Comparison of ENCODE assay signal across 16 mouse cellular contexts in the genomic region with DNA sequence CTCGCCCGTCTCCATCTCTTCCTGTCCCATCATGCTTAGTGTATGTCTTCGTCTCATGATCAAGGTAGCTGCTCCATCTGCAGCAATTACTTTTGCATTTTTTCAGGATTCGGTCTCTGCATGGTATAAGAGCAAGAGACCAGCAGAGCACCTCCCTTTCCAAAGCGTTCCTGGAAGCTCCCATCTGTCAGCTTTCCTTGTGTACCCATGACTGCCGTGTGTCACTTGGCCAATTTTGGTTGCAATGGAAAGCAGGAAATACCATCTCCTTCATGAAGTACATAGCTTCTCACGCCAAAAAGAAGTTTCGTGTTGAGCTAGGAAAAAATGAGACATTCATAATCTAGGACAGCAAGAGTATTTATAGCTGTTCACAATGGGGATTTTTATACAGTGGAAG. TPM values are rescaled to one million over a fixed set of nuclear protein-coding genes. Genes with fewer than 3 reads are reported as not detected.
DNase-seq lines count a peak whose midpoint lies in the region; TF ChIP-seq lines count a peak whose summit lies in the region.
"Had no signal": no experiment of that assay in that cellular context is flagged by ENCODE, and none has a peak within 500 bp of the region (broad histone marks: within the 10 kb centered on the region; RNA-seq: fewer than 3 reads in every experiment).

No protein-coding gene starts in this region.

- H3K27ac ChIP-seq in heart, adult 2 months: no peak overlapping the region
- H3K27ac ChIP-seq: embryonic facial prominence, embryonic 12.5 days; forebrain, embryonic 15.5 days; heart, embryonic 13.5 days; hindbrain, embryonic 15.5 days had no signal

- no peaks in the 10 kb centered on the region for H3K79me2 ChIP-seq in heart, adult 2 months (replicated peaks; ENCODE audit: control insufficient read depth, insufficient read depth, low read length)

- DNase-seq in cerebellum, postnatal 14 days: peak; percentile 56 to 66
- DNase-seq in cerebellum, adult 8-10 months: no peak
- peak; percentile 73 for DNase-seq in heart, adult 11 months
- no peak for DNase-seq in heart, adult 2 months
- DNase-seq in right cerebral cortex, adult 18-20 months: peak; percentile 37
- DNase-seq in right cerebral cortex, postnatal 10 days (ENCODE audit: low spot score in 2 of 2): no peak
- no peak for DNase-seq in adrenal gland, postnatal 14 days
- DNase-seq: adrenal gland, postnatal 25 days; gastrocnemius, postnatal 14 days; heart, postnatal 36 days had no signal

- H3K4me1 ChIP-seq in heart, adult 2 months (ENCODE audit: control insufficient read depth, insufficient read depth, low read length): no peaks in the 10 kb centered on the region; the same call in 1 of the 2 replicates
- H3K4me1 ChIP-seq: heart, embryonic 13.5 days had no signal

- H3K4me3 ChIP-seq in heart, adult 2 months: no peak overlapping the region
- H3K4me3 ChIP-seq: embryonic facial prominence, embryonic 12.5 days; forebrain, embryonic 15.5 days; heart, embryonic 13.5 days; hindbrain, embryonic 15.5 days had no signal

- TF ChIP-seq POLR2A in heart, adult 2 months (IDR thresholded peaks at IDR 0.05; ENCODE audit: insufficient read depth, low read depth, low read length): no peak

- H3K27me3 ChIP-seq in heart, adult 2 months (ENCODE audit: control insufficient read depth, insufficient read depth, low read length): no peaks in the 10 kb centered on the region
- H3K27me3 ChIP-seq: CH12.LX; embryonic facial prominence, embryonic 12.5 days; forebrain, embryonic 15.5 days; heart, embryonic 13.5 days; hindbrain, embryonic 15.5 days had no signal

- intact Hi-C loops in heart, adult 2 months (cut with DNase I): no loop called here

- no peak for TF ChIP-seq CTCF in heart, adult 2 months (IDR thresholded peaks at IDR 0.05)

- H3K9ac ChIP-seq in heart, adult 2 months (ENCODE audit: low read depth, low read length): no peak overlapping the region
- H3K9ac ChIP-seq: embryonic facial prominence, embryonic 12.5 days; forebrain, embryonic 15.5 days; heart, embryonic 13.5 days; hindbrain, embryonic 15.5 days had no signal

- 67% methylated on average over 8 of the region's 8 CpGs for WGBS in heart, adult 2 months

- no peaks in the 10 kb centered on the region for H3K36me3 ChIP-seq in heart, adult 2 months (ENCODE audit: control insufficient read depth, insufficient read depth, low read length)
- H3K36me3 ChIP-seq: embryonic facial prominence, embryonic 12.5 days; forebrain, embryonic 15.5 days; heart, embryonic 13.5 days; hindbrain, embryonic 15.5 days had no signal

- TF ChIP-seq EP300 in heart, adult 2 months (IDR thresholded peaks at IDR 0.05; ENCODE audit: insufficient read depth, low read depth, low read length): no peak

RNA-seq across cellular contexts. Expression of gene Cyld, which starts 15.8 kb away (rescaled TPM):
- 10 to 100 TPM; 27.1 to 29.4 TPM for total RNA-seq in heart, adult 2 months (2021)
- 4.8 and 10.1 TPM in 2 replicates for polyA plus RNA-seq in heart, adult 2 months (2012; rRNA removed)
- 36.6 and 39.8 TPM in 2 replicates for total RNA-seq in adrenal gland, postnatal 14 days (2021)

RNA-seq across cellular contexts. Expression of gene Nod2, which starts 33.9 kb away (rescaled TPM):
- 1 to 10 TPM; 1.1 to 1.5 TPM for total RNA-seq in heart, adult 2 months (2021)
- 1.3 and 1.9 TPM in 2 replicates for polyA plus RNA-seq in heart, adult 2 months (2012; rRNA removed)
- total RNA-seq in adrenal gland, postnatal 14 days (2021): 0.64 and 0.78 TPM in 2 replicates
- polyA plus RNA-seq: hindbrain, embryonic 15.5 days; Patski had no signal

RNA-seq across cellular contexts. Expression of gene Snx20, which starts 45.1 kb away (rescaled TPM):
- total RNA-seq in heart, adult 2 months (2021): 1 to 10 TPM; 1.0 to 1.6 TPM
- polyA plus RNA-seq in heart, adult 2 months (2012; rRNA removed): 0.76 and 1.1 TPM in 2 replicates
- 1.0 and 5.4 TPM in 2 replicates for total RNA-seq in adrenal gland, postnatal 14 days (2021)

Comparison
In these comparisons a context has a peak if more than half of its experiments do, and no peak if none do; other contexts are left out.
1. DNase-seq: peak in cerebellum, postnatal 14 days (2 of 2), heart, adult 11 months (single experiment) and right cerebral cortex, adult 18-20 months (single experiment); none in cerebellum, adult 8-10 months (single experiment), heart, adult 2 months (0 of 2), right cerebral cortex, postnatal 10 days (0 of 2) and adrenal gland, postnatal 14 days (single experiment).